Mouse (Mus musculus) ES-CJ7 (cell line): ENCODE data around the gene Fblim1.
A peak's percentile ranks its signal among the peaks of the same experiment; 100 is the strongest.

Source experiments
- DNase-seq: peaks from one replicate; pipeline ENCODE4 v3.0.0; 2011; ENCODE audit warnings: low read depth, low spot score

Gene Fblim1

DNA sequence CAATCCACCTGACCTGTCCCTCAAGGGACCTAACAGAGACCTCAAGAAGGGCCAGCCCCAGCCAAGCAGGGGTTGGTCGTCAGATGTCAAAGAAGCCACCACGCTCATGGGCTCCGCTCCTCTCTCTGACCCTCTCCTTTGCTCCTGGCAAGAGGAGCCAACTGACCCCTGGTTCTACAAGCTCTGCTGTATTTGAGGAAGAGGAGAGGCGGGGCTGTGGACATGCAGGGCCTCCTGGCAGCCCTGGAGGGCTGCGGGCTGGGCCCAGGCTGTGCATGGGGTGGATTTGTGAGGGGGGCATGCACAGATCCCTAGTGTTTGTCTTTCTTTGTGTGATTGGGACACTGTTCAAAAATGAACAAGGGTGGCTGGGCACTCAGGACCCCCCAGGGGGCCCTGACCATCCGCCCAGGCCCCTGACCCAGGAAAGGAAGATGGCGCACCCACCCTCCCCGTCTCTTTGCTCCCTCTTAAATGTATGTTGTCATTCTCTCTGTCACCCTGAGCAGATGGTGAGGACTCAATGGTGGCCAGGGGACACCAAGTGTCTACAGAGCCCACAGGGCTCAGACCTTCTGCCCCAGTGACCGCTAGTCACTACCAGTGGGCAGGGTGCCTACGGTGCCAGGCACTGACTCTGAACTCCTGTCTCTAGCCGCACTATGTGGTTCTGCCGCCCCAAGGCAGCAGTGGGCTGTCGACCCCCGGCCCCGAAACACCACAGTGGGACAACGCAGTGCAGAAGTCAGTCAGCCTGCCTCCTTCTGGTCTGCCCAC lies 20.1 kb upstream of the Fblim1 start:
- no peak for DNase-seq

DNA sequence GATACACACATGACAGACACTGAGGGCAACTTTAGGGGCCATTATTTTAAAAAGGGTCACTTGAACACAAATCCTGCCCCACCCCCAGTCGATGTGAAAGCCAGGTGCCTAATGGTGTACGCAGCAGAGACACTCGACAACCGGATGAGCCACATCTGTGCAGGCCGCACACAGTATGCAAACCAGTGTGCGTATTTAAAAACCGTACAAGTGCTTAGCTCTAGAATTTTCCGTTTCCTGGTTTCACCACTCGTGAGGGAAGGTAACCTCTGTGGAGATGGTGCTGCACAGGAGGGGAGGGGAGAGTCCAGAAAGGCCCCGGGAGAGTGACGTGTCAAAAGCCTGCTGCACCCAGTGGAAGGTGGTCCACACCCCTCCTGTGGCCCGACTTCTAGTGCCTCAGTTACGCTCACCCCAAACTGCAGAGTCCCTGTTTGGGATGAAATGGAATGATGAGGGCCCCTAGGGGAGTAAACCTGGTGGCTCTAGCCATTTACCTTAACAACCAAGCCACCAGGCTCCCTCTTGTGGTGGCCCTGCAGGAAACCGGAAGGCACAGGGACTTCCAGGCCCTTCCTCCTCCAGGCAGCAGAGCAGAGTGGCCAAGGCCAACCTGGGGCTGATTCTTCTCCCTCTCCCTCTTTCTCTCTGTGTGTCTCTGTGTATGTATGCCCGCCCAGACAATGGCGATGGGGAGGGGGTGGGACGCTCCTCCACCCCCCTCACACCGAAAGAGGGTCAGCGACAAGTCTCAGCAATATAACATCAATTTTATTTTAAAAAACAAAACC lies 19.3 kb upstream of the Fblim1 start:
- peak; percentile 87 for DNase-seq

- no peak for DNase-seq
Measured at GRCm38 (mm10) chr4:141624134-141624533, 18.2 kb upstream of the Fblim1 start.

GRCm38 (mm10) chr4:141623666-141624065 lies 17.8 kb upstream of the Fblim1 start, which contains the start of gene Slc25a34:
Slc25a34 (minus strand) TSS chr4:141623821.
- peak; percentile 44 for DNase-seq

GRCm38 (mm10) chr4:141623037-141623436 lies 17.1 kb upstream of the Fblim1 start:
- DNase-seq = no peak

DNA sequence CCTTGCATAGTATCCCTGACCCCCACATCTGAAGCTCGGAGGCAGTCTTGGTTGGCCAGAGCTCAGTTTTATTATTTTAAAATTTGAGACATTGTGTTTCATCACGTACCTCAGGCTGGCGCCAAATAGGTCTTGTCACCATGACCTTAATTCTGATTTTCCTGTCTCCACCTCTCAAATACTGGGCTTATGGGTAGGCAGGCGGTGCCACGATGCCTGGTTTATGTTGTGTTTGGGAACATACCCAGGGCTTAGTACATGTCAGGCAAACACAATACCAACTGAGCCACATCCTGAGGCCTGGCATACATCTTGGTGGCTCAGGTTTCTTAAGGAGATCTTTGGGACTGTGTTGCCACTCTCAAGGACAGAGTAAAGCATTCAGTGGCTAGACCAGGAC lies 16.7 kb upstream of the Fblim1 start:
- DNase-seq = no peak

DNA sequence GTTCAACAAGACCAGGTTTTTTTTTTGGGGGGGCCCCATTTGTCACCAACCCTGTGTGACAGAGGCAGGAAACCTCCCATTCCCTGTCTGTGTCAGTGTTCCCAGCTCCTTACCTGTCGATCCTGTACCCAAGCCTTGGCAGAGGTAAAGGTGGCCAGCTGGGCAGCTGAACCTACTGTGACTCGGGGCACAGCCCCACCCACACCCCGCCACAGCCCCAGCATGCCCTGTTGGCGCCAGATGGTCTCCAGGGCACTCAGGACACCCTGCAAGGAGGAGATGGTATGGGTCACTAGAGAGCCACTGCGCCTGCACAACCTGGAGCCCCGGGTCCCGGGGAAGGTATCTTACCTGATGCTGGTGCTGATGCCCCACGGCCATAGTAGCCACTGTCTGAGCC lies 16.2 kb upstream of the Fblim1 start:
- no peak for DNase-seq

DNA sequence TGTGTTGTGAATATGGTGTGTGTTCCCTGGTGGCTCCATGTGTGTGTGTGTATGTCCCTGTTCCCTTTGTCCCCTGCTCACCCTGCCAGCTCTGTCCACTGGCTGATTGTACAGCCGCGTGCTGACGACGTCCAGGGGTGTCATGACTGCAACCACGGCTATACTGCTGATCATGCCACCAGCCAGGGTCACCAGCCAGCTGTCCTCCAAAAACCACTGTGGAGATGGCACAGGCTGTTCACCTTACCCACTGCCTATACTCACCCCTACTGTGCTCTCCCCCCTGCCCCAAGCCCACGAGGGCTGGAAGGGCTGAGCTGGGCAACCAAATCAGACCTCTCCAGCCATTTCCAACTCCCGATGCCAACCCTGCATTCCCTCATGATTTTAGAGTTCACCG lies 15.4 kb upstream of the Fblim1 start:
- DNase-seq = no peak

GRCm38 (mm10) chr4:141619299-141619883 lies 13.5 kb upstream of the Fblim1 start:
- DNase-seq = no peak

GRCm38 (mm10) chr4:141618565-141619243 lies 12.8 kb upstream of the Fblim1 start, which contains the start of gene Tmem82:
Tmem82 (minus strand) TSS chr4:141618633.
- DNase-seq = peak; percentile 71

DNA sequence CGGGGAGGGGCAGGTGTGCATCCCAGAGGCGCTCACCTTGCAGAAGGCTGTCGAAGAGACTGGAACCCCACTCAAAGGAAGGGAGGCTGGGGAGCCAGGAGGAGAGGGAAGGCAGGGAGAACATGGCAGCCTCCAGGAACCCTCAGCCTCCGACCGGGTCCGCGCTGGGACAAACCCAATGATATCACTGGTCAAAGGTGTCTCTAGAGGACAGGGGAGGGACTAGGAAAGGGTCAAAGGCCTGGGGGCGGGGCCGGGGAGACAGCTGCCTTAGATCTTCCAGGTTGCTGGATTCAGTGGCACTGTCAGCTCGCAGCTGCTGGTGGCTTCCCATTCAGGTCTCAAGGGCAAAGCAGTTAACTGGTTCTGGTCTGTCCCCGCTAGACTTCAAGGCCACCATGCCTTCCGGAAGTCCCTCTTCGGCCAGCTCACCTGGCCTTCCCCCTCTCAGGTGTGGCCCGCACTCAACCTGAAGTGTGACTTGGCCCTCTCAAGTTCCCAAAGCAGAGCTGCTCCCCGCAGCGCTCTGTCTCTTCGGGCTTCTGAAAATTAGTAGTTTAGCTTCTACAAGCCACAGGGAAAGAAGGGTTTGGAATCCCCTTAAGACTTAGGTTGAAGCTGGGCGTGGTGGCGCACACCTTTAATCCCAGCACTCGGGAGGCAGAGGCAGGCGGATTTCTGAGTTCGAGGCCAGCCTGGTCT lies 12.1 kb upstream of the Fblim1 start:
- peak; percentile 79 for DNase-seq

DNA sequence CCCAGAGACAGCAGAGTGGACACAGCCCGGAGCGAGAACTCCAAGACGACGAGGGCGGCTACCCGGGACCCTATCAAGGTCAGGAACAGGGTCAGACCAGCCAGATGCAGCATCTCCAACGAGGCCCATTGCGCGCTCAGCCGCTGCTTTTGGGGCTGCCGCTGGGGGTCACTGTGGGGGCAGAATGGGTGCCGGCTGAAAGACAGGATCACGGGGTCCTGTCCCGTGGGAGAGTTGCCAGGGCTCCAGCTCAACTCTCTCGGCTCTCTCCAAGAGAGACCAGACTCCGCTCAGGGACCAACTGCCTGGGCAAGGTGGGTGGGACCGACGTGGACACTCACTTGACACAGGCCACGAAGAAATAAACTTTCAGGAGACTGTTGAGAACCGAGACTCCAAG lies 11.4 kb upstream of the Fblim1 start:
- DNase-seq = peak; percentile 90

DNA sequence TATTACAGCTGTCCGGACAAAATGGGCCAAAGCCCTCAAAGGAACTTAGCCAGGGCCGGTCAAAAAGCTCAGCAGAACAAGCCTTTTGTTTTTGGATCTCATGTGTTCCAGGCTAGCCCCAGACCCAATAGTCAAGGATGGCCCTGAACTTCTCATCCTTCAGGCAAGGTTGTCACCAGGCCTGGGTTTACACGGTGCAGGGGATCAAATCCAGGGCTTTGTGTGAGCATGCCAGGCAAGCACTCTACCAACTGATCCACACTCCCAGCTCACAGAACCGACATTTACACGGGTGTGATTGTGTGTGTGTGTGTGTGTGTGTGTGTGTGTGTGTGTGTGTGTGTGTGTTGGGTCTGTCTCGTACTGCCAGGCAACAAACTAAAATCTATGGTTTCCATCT lies 10.9 kb upstream of the Fblim1 start:
- no peak for DNase-seq

DNA sequence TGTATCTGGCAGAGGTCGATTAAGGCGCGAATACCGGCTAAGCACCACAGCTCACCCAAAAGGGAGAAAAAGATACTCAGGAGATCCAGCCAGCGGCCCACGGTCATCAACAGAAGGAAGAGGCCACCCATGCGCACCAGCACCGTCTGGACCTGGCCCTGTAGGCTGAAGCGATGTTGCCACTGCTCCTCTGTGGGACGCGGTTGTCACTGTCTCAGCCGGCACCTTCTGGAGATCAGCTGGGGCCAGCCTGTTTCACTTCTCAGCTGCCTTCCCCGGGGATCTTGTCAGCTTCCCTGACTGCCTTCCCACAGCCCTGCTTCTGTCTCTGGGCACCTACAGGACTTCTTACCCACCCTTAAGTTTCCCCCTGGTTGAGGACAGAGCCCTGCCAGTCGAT lies 9.1 kb upstream of the Fblim1 start:
- no peak for DNase-seq

GRCm38 (mm10) chr4:141609538-141609937 lies 3.6 kb upstream of the Fblim1 start:
- no peak for DNase-seq

DNA sequence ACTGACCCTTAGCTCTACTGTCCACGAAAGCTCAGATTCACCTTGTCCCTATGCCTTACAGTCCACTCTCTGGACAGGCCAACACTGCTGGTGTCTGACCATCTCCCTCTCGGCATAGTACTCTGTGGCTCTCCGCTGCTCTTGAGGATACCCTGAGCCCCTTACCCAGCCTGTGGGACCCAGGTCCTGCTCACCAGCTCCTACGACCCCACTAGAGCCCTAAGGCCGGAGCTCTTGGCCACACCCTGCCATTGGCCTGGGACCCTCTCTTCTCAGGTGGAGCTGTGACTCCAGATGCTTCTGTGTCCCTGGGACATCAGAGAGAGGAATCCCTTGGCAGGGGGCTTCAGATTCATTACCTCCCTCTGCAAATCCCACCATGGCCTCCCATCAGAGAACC lies 475 bp downstream of the Fblim1 start:
- DNase-seq = no peak

GRCm38 (mm10) chr4:141604493-141604892 lies 1.4 kb downstream of the Fblim1 start:
- no peak for DNase-seq

GRCm38 (mm10) chr4:141603921-141604320 lies 2.0 kb downstream of the Fblim1 start:
- no peak for DNase-seq

DNA sequence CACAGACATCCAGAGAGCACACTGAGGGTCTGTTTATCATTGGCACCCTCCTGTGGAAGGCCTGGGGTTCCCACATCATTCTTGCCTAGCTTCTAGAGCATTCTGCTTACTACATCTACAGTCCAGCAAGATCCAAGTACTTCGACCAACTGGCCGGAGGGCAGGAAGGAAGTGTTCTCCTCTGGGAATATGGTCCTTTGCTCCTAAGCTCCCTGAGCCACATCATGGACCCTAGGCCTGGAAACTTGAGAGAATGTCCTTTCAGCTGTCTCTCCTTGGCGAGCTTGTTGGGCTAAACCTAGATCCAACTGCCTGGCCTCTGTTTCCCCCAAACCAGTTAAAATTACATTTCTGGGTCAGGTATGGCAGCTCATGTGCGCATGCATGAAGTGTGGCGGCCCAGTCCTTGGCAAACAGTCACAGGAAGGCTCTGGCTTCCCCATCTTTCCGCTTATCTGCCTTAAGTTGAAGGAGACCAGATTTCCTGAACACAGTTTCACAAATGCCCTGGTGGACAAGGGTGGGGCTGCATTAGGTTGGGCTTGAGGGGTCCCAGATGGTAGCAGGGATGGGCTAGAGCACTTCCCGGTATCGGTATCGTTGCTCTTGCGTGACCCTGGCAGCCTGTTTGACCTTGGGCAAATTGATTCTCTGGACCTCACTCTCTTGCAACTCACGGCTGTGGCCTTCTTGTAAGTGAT lies 3.2 kb downstream of the Fblim1 start:
- peak; percentile 80 for DNase-seq

- no peak for DNase-seq
Measured at GRCm38 (mm10) chr4:141601148-141601862, 4.6 kb downstream of the Fblim1 start.
